Mouse (Mus musculus): ENCODE measurements around the gene Bbx.

The Bbx gene

DNA sequence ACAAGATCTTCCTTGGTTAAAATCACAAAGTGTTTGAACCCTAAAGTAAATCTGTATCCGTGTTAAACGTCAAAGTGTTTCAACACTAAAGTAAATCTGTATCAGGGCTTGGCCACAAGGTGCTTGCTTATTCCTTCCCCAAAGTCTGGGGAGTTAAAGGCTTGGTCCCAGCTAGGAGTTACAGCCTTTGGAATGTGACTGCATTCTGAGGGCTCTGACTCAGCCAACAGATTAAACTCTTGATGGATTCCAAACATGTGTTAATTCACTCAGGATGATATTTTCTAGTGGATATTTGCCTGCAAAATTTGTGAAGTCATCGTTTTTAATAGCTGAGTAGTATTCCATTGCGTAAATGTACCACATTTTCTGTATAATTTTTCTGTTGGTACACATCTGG is 120.6 kb downstream of the Bbx start:
- DNase-seq (ENCODE audit: low spot score) = no peak

- DNase-seq (ENCODE audit: low spot score) = peak; percentile 45
Observed at GRCm38 (mm10) chr16:50309411-50310042, 122.7 kb downstream of the Bbx start.

GRCm38 (mm10) chr16:50308256-50308655 is 123.9 kb downstream of the Bbx start:
- DNase-seq (ENCODE audit: low spot score) = no peak

- DNase-seq (ENCODE audit: low spot score) = no peak
Observed at GRCm38 (mm10) chr16:50307231-50307630, 125.0 kb downstream of the Bbx start.

GRCm38 (mm10) chr16:50306727-50307126 is 125.5 kb downstream of the Bbx start:
- DNase-seq (ENCODE audit: low spot score) = no peak

DNA sequence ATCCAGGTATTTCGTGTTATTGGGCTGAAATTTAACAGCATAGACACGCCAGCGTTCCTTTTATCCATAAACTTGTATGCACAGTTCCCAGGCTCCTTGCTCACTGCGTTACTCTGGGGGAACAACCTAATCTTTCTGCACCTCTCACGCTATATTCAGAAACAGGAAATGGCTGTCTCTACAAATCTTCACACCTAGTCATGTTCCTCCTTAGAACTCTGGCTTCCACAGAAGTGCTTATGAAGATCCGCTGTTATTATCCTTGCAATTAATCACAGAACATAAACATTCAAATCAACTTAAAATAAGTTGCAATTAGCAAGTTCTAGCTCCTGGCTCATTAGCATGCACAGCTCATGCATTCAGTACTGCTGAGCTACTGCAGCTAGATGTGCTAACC is 127.0 kb downstream of the Bbx start:
- DNase-seq (ENCODE audit: low spot score) = no peak

DNA sequence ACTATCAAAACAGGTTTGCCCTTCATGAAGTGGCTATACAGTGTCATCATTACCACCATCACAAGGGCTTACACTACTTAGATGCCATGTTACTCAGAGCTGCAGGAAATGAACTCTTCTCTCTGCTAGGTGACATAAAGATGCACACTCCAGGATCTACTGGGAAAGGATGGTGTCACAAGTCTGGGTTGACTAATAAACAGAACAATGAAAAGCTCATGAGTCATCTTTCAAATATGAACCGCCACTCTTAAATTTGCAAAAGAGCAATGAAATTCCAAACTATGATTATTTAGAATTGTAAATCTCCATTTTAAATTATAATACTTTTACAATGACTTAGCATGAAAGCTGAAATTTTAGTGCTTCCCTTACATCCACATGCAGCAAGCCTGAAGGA is 129.6 kb downstream of the Bbx start:
- no peak for DNase-seq (ENCODE audit: low spot score)

GRCm38 (mm10) chr16:50298743-50299443 is 133.3 kb downstream of the Bbx start:
- DNase-seq (ENCODE audit: low spot score) = no peak

DNA sequence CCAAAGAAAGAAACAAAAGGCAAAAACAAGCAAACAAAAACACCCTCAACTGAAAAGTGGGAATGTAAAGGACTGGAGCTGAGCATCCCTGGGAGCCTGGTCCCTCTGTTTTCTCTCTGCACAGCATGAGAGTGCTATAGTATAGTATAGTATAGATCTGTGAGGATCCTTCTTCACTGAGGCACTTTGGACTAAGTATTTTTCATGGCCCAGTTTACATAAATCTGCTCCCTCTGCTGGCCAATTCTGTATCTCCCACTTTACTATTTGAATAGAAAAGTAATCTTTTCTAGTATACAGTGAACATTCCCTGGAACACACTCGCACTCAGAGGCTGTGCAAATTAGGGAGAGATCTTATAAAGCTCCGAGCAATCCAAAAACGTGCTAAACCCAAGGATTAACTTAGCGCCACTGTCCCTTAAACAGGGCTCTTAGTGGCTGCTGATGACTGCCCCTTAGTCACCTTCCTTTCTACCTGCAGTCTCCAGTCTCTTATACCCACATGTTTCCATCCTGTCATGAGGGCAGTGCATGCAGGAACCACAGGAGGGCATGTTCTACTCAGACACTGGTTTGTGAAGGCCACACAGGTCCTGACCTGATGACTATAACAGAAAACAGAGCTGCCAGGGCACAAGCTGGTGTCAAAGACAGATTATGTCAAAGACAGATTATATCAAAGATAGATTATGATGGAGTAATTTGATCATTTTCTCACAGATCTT is 138.5 kb downstream of the Bbx start:
- no peak for DNase-seq (ENCODE audit: low spot score)

DNA sequence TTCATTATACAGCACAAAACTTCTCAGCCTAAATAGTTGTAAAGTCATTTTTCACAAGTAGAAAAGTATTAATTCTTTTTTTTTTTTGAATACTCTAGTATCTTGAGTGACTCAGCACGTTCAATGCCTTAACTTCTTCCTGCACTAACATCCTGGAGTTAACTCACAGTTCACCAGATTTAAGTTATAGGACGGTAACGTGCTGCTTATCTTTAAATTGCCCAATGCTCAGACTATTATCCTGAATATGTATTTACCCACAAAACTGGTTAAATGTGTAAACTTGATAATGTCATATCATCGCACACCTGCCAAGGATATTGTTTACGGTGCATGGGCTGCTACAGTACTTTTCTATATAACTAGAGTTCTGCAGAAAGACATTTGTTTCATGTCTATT is 139.4 kb downstream of the Bbx start:
- DNase-seq (ENCODE audit: low spot score) = no peak

GRCm38 (mm10) chr16:50289764-50290163 is 142.4 kb downstream of the Bbx start:
- no peak for DNase-seq (ENCODE audit: low spot score)

DNA sequence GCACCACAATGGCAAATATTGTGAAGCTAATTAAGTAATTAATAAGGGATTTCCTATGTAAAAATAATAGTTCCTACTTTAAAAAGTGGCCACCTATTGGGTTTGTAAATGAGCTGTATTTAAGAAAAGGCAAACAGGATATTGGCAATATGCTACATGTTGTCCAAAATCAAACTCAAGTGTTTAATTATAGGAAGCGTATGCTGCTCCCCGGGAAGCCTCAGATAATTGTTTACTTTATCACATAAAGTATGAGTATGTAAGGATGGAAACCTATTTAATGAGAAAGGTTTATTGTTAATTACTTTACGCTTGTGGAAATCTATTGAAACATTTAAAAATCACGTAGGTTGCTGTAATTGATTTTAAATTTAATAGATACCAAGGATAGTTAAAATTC is 159.4 kb downstream of the Bbx start:
- DNase-seq (ENCODE audit: low spot score) = no peak

- DNase-seq (ENCODE audit: low spot score) = no peak
Observed at GRCm38 (mm10) chr16:50262647-50263046, 169.5 kb downstream of the Bbx start.

GRCm38 (mm10) chr16:50262209-50262608 is 170.0 kb downstream of the Bbx start:
- DNase-seq (ENCODE audit: low spot score) = no peak

DNA sequence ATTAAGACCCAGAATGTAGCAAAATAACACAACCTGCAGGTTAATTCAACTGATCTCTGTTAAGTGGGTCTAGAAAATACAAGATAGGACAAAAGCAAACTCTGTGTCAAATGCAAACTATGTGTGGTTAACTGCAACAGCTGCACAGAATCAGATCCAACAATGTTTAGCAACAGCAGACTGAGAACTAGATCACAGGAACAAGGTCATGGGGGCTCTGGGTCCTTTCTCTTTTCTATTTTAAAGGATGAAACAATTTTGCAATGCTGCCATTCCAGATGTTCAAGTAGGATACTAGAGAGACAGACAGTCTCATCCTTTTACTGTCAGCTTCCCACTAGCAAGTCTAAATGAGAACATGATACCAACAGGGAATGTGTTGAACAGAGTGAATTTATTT is 170.4 kb downstream of the Bbx start:
- DNase-seq (ENCODE audit: low spot score) = no peak

GRCm38 (mm10) chr16:50254522-50255159 is 177.5 kb downstream of the Bbx start:
- DNase-seq (ENCODE audit: low spot score) = no peak

DNA sequence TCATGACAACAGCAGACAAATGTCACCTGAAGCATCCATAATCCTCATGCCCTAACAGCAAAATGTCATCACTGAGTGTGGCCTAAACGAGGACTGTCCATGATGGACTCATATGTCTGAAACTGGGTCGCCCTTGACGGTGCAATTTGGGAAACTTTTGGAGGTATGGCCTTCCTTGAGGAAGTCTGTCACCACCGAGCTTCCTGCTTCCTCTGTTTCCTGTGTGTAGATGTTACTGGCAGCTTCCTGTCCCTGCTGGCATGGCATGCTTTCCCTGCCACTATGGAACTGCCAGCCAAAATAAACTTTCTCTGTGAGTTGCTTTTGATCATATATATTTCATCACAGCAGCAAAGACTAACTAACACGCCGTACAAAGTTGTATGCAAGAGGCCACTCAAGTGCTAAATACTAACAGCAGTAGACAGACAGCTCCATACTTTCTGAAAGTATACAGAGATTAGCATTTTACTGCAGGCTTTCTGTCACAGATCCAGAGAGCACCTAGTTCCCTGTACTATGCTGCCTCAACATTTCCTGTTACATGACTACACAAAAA is 180.7 kb downstream of the Bbx start:
- DNase-seq (ENCODE audit: low spot score) = no peak

- DNase-seq (ENCODE audit: low spot score) = no peak
Observed at GRCm38 (mm10) chr16:50250469-50250868, 181.7 kb downstream of the Bbx start.

GRCm38 (mm10) chr16:50249036-50249435 is 183.2 kb downstream of the Bbx start:
- no peak for DNase-seq (ENCODE audit: low spot score)

GRCm38 (mm10) chr16:50242444-50242843 is 189.7 kb downstream of the Bbx start:
- DNase-seq (ENCODE audit: low spot score) = no peak

DNA sequence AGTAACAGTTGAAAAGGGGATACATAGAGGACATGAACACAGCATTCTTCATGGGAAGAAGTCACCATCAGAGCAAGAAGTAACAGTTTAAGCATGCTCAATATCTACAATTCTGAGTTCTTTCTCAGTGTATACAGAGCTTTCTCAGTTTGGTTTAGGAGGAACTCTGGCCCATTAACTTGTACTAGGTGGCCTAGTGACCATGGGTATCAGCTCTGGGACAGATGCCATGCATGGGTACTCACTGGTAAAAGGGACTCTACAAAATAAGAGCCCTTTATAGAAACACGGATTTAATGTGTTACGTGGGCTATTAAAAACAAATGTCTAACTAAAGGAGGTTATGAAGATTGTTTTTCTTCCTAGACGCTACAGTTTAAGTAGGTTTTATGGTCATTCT is 190.6 kb downstream of the Bbx start:
- DNase-seq (ENCODE audit: low spot score) = no peak

GRCm38 (mm10) chr16:50235231-50235630 is 197.0 kb downstream of the Bbx start:
- DNase-seq (ENCODE audit: low spot score) = no peak

DNA sequence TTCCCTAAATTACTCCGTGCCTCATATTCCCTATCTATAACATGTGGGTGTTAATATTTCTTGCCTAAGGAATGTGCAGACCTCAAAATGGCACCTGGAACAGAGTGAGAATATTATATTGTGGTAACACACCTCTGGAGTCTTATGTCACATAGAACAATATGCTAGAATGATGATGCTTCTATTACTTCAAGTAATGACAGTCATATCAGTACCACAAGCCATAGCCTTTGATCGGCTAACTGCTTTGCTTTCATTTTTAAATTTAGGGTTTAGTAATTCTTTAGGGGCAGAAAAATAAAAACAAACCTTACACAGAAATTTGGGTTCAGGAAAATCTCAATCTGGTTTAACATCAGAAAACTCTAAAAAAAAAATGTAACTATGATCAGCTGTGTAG is 201.6 kb downstream of the Bbx start:
- DNase-seq (ENCODE audit: low spot score) = no peak

Data from ovary, postnatal 10 days (tissue).